Mouse (Mus musculus) left cerebral cortex, adult 6 months (tissue): ENCODE results near the gene Flt4. TPM values are rescaled to one million over a fixed set of nuclear protein-coding genes. Genes with fewer than 3 reads are reported as not detected.

ENCODE experiments used
- long read RNA-seq, 2 experiments: library from polyadenylated mRNA; unstranded; transcript quantifications; one replicate each; pipeline ENCODE4 v2.0.0; 2019 to 2020
- polyA plus RNA-seq: library from polyadenylated mRNA; unstranded; fragments of <200 nt; fragmentation: Nextera tagmentation; gene quantifications from 2 replicates; pipeline ENCODE4 v1.2.3, GENCODE M21; 2021

Flt4 gene
- 0.40 and 0.74 TPM in 2 replicates for polyA plus RNA-seq
- long read RNA-seq, experiment 1 = 0 reads
- long read RNA-seq, experiment 2 = 0 reads

DNA sequence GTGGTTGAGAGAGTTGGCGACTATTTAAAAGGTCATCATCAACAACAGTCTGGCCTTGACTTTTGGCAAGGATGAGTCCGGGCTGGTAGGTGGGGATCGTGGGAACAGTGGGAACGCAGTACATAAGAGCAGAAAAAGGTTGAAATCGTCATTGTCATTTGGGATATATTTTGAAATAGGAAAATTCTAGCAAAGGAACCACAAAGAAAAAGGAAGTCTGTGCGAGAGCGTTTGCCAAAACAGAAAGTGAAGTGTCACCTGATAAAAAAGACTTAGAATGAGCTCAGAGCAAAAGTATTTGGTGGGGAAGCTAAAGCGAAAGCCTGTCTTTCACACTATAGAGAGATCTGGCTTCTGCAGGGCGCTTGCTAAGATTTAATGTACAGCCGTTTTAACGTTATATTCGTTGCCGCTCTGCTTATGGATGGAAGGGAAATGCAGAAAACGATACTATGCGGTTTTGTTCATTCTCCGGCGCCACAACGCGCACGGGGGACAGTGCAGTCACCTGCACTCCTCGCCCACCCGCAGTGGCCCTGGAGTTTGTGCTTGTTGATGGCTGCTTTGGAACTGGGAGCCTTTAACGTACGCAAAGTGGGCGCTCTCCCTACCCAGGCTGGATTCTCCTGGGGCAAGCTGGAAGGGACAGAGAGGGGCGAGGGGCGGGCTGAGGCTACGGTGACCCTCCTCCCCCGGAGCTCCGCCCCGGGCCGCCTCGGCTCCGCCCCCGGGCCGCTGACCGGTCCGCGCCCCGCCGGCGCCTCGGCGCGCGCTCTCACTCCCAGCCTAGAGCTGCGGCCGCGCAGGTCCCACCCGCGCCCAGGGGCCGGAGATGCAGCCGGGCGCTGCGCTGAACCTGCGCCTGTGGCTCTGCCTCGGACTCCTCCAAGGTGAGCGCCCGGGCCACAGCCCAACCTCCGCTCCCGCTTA, at the start of gene Flt4:
Gene Flt4, plus strand, starts transcription at position 326 of the 930 bp plus-strand sequence.

DNA sequence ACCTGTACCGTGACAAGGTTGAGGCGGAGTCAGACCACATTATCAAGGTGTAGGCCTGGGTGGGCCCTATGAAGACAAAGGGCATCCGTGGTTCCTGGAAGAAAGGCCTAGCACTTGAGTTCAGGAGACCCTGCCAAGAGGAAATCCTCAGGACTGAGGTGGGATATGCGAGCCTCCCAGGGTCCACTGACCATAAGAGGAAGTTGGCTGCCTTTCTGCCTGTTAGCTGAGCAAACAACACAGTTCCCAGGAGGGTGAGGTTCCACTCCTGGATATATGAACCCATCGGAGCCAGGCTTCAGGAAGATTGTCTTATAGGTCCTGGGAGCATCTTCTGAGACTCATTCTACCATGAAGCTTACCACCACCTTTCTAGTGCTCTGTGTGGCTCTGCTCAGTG, 54.2 kb downstream of the Flt4 start, which contains the start of gene Scgb3a1:
Gene Scgb3a1, plus strand, starts transcription at position 301 of the 400 bp plus-strand sequence.

Other genes starting within 250 kb of the Flt4 start
- gene Olfr1389, start 186.2 kb upstream of the Flt4 start, polyA plus RNA-seq = not detected in 2 replicates
- not detected in 2 replicates for gene Olfr1388, start 172.6 kb upstream of the Flt4 start, polyA plus RNA-seq
- gene Olfr1387, start 153.9 kb upstream of the Flt4 start, polyA plus RNA-seq = not detected in 2 replicates
- not detected in 2 replicates for gene Olfr1386, start 144.2 kb upstream of the Flt4 start, polyA plus RNA-seq
- not detected in 2 replicates for gene Olfr1385, start 120.2 kb upstream of the Flt4 start, polyA plus RNA-seq
- not detected in 2 replicates for gene Olfr1384, start 102.5 kb upstream of the Flt4 start, polyA plus RNA-seq
- not detected in 2 replicates for gene Olfr1383, start 89.6 kb upstream of the Flt4 start, polyA plus RNA-seq
- not detected in 2 replicates for gene Olfr1382, start 81.0 kb upstream of the Flt4 start, polyA plus RNA-seq
- gene Olfr1381, start 65.8 kb upstream of the Flt4 start, polyA plus RNA-seq = not detected in 2 replicates
- not detected in 2 replicates for gene Olfr1380, start 52.4 kb upstream of the Flt4 start, polyA plus RNA-seq
- gene Scgb3a1, start 54.3 kb downstream of the Flt4 start, polyA plus RNA-seq = 0.49 TPM in 1 of 2 replicates, not detected in the other
- 3.2 and 4.3 TPM in 2 replicates for gene Cnot6, start 103.5 kb downstream of the Flt4 start, polyA plus RNA-seq
- 4.6 and 5.5 TPM in 2 replicates for gene Gfpt2, start 184.9 kb downstream of the Flt4 start, polyA plus RNA-seq
- 64.9 and 154 TPM in 2 replicates for gene Mapk9, start 237.5 kb downstream of the Flt4 start, polyA plus RNA-seq